Mouse (Mus musculus): Measurements from ENCODE around the gene Adamts9. TPM values are rescaled to one million over a fixed set of nuclear protein-coding genes. Genes with fewer than 3 reads are reported as not detected.

The Adamts9 gene
- polyA plus RNA-seq (2017; shearing (Covaris generic)) = under 1 TPM; 0.13 to 0.39 TPM

GRCm38 (mm10) chr6:92943057-92943781 is at the start of gene Adamts9:
TSS of gene Adamts9 (minus strand) at chr6:92943492.

DNA sequence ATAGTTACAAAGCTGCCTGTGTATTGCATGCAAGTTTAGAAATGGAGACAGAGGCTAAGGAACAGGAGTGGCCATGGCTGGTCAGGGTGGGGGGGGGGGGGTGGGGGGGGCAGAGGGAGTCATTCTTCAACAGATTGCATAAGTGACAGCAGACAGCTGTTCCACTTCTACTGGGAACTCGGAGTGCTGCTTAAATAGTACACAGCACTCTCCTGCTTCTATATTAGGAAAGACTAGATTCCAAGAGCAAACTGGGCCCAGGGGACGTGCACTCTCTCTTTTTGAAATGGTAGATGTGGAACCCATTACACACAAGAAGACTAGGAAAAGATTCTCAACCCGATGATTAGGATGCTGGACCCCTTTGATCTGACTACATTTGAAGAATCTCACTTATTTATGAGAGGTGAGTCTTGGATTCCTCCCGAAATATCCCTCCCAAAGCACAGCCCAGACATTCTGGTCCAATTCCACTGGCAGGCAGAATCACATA is 74.2 kb downstream of the Adamts9 start, which contains the start of gene Gm15737:
Gene Gm15737 (plus strand): TSS at position 269 of the 493 bp plus-strand sequence.

DNA sequence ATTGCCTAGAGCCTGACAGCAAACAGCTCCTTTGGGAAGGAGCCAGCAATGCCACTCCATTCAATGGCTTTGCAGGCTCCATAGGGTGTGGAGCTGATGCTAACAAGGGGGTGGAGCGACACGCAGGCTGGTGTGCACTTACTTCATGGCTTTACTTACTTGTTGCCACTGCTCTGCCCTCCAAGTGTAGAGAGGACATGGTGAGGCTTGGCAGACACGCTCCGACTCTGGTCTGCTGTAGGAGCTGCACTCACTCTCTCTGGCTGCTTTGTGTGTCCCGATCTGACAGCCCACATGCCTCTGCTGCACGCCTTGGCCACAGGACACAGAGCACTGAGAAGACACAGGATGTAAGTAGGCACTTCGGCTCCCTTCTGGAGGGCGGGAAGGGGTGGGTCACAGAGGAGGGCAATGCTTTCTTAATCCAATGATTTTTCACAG is 127.0 kb downstream of the Adamts9 start, which contains the start of gene A730049H05Rik:
Gene A730049H05Rik (plus strand): TSS at position 168 of the 441 bp plus-strand sequence.

Other genes starting within 250 kb of the Adamts9 start
- gene Prickle2, start 237.3 kb downstream of the Adamts9 start, polyA plus RNA-seq (2017; shearing (Covaris generic)) = under 1 TPM in 1 of 2 experiments, not detected in 1; 0.23 TPM
- gene A730049H05Rik, start 127.0 kb downstream of the Adamts9 start, polyA plus RNA-seq (2017; shearing (Covaris generic)) = not detected
- under 1 TPM in 1 of 2 experiments, not detected in 1; 0.12 TPM for gene Gm15737, start 74.1 kb downstream of the Adamts9 start, polyA plus RNA-seq (2017; shearing (Covaris generic))

Data from activated CD4-positive, CD25-positive, alpha-beta regulatory T cell (primary cell).